Mouse (Mus musculus): ENCODE results near the gene Fgf2. TPM values are rescaled to one million over a fixed set of nuclear protein-coding genes. Genes with fewer than 3 reads are reported as not detected.

Fgf2 gene
- polyA plus RNA-seq, 1 experiment: 0.49 TPM

DNA sequence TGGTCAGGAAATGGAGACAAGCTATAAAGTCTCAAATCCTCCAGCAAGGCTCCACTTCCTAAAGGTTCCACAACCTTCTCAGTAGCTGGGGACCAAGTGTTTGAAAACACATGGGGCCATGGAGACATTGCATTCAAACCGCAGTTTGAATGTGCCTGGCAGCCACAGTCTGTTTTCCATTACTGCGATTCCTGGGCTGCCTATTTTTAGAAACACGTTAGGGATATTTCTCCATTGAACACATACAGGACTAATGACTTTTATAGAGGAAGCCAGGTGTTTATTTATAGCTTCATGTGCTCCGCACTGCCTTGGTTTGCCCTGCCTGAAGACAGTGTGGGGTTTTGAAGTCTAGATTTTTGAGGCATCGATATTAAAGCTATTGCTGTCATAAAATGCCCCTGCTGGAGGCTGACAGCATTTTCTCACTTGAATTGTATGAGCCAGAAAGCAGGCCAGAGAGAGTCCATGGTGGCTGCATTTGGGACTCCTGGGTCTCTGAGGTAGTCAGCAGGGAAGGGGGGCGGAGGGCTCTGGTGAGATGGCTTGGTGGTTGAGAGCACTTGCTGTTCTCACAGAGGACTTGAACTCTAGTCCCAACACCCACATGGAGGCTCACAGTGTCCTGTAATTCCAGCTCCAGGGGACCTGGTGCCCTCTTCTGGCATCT, 35.1 kb downstream of the Fgf2 start:
- H3K36me3 ChIP-seq (ENCODE audit: control insufficient read depth, insufficient read depth): no peaks in the 10 kb centered on the region
- H3ac ChIP-seq (ENCODE audit: control insufficient read depth, insufficient read length, low read depth): no peak overlapping the region
- H3K79me3 ChIP-seq (ENCODE audit: low read depth): no peaks in the 10 kb centered on the region
- H3K79me2 ChIP-seq (ENCODE audit: control insufficient read depth, insufficient read depth): no peaks in the 10 kb centered on the region
- TF ChIP-seq MYOG (IDR thresholded peaks at IDR 0.05; ENCODE audit: control insufficient read depth, extremely low read depth, insufficient read length): no peak
- no peak for TF ChIP-seq FOSL1 (IDR thresholded peaks at IDR 0.05; ENCODE audit: insufficient read depth, low read length, poor library complexity, severe bottlenecking)
- TF ChIP-seq MAX (IDR thresholded peaks at IDR 0.05): no peak
- no peaks in the 10 kb centered on the region for H3K27me3 ChIP-seq (ENCODE audit: control insufficient read depth, insufficient read depth, insufficient read length)
- H3K4me3 ChIP-seq (ENCODE audit: insufficient read depth, poor library complexity, severe bottlenecking): no peak overlapping the region

- no peaks in the 10 kb centered on the region for H3K36me3 ChIP-seq (ENCODE audit: control insufficient read depth, insufficient read depth)
- H3K4me3 ChIP-seq (ENCODE audit: insufficient read depth, poor library complexity, severe bottlenecking): no peak overlapping the region
- TF ChIP-seq MAX (IDR thresholded peaks at IDR 0.05): no peak
- TF ChIP-seq MYOD1 (IDR thresholded peaks at IDR 0.05; ENCODE audit: control insufficient read depth, insufficient read length, low read depth): no peak
- no peak for TF ChIP-seq FOSL1 (IDR thresholded peaks at IDR 0.05; ENCODE audit: insufficient read depth, low read length, poor library complexity, severe bottlenecking)
- TF ChIP-seq CTCF (IDR thresholded peaks at IDR 0.05; ENCODE audit: control insufficient read depth, insufficient read depth, insufficient read length): no peak
- TF ChIP-seq MYOG (IDR thresholded peaks at IDR 0.05; ENCODE audit: control insufficient read depth, extremely low read depth, insufficient read length): no peak
- no peak for TF ChIP-seq CEBPB (IDR thresholded peaks at IDR 0.05; ENCODE audit: low read depth)
- no peak for TF ChIP-seq USF1 (IDR thresholded peaks at IDR 0.05; ENCODE audit: low read depth)
- H3K79me3 ChIP-seq (ENCODE audit: low read depth): no peaks in the 10 kb centered on the region
- no peak overlapping the region for H3ac ChIP-seq (ENCODE audit: control insufficient read depth, insufficient read length, low read depth)
- H3K79me2 ChIP-seq (ENCODE audit: control insufficient read depth, insufficient read depth): no peaks in the 10 kb centered on the region
- H3K27me3 ChIP-seq (ENCODE audit: control insufficient read depth, insufficient read depth, insufficient read length): no peaks in the 10 kb centered on the region
These were observed 39.2 kb downstream of the Fgf2 start for GRCm38 (mm10) chr3:37387310-37387709.

GRCm38 (mm10) chr3:37396930-37397608, 48.9 kb downstream of the Fgf2 start:
- Histone ChIP-seq H3K27me3 (ENCODE audit: control insufficient read depth, insufficient read depth, insufficient read length) (no peaks in the 10 kb centered on the region), H3ac (ENCODE audit: control insufficient read depth, insufficient read length, low read depth) (no peak overlapping the region), H3K36me3 (ENCODE audit: control insufficient read depth, insufficient read depth) (no peaks in the 10 kb centered on the region), H3K79me2 (ENCODE audit: control insufficient read depth, insufficient read depth) (no peaks in the 10 kb centered on the region), H3K79me3 (ENCODE audit: low read depth) (no peaks in the 10 kb centered on the region), H3K4me3 (ENCODE audit: insufficient read depth, poor library complexity, severe bottlenecking) (no peak overlapping the region)
- TF ChIP-seq MYOG (IDR thresholded peaks at IDR 0.05; ENCODE audit: control insufficient read depth, extremely low read depth, insufficient read length) (no peak), CTCF (IDR thresholded peaks at IDR 0.05; ENCODE audit: control insufficient read depth, insufficient read depth, insufficient read length) (no peak), CEBPB (IDR thresholded peaks at IDR 0.05; ENCODE audit: low read depth) (no peak), USF1 (IDR thresholded peaks at IDR 0.05; ENCODE audit: low read depth) (no peak)

DNA sequence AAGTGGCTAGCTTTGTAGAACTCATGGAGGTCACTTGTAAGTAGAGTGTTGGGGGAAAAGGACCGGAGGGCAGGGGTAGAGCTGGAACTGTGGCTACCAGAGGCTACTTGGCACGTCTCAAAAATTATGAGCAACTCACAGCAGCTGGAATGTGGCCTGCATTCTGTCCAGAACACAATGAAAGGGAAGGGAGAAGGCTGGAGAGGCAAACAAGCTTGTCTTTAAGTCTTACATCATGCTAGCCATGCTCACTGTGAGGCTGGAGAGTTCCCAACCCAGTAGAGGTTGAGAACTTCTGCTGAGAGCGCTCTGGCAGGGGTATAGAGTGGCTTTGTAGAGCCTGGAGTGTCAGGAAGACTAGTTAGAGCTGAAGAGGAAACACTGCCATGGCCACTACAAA, 49.5 kb downstream of the Fgf2 start:
- TF ChIP-seq MYOD1 (IDR thresholded peaks at IDR 0.05; ENCODE audit: control insufficient read depth, insufficient read length, low read depth): no peak
- no peaks in the 10 kb centered on the region for H3K79me2 ChIP-seq (ENCODE audit: control insufficient read depth, insufficient read depth)
- H3K79me3 ChIP-seq (ENCODE audit: low read depth): no peaks in the 10 kb centered on the region
- H3K36me3 ChIP-seq (ENCODE audit: control insufficient read depth, insufficient read depth): no peaks in the 10 kb centered on the region
- no peak overlapping the region for H3ac ChIP-seq (ENCODE audit: control insufficient read depth, insufficient read length, low read depth)
- no peaks in the 10 kb centered on the region for H3K27me3 ChIP-seq (ENCODE audit: control insufficient read depth, insufficient read depth, insufficient read length)
- H3K4me3 ChIP-seq (ENCODE audit: insufficient read depth, poor library complexity, severe bottlenecking): no peak overlapping the region

GRCm38 (mm10) chr3:37398661-37399395, 50.7 kb downstream of the Fgf2 start:
- TF ChIP-seq FOSL1 (IDR thresholded peaks at IDR 0.05; ENCODE audit: insufficient read depth, low read length, poor library complexity, severe bottlenecking): no peak
- TF ChIP-seq CEBPB (IDR thresholded peaks at IDR 0.05; ENCODE audit: low read depth): no peak
- no peak for TF ChIP-seq USF1 (IDR thresholded peaks at IDR 0.05; ENCODE audit: low read depth)
- no peak for TF ChIP-seq CTCF (IDR thresholded peaks at IDR 0.05; ENCODE audit: control insufficient read depth, insufficient read depth, insufficient read length)
- no peak for TF ChIP-seq MAX (IDR thresholded peaks at IDR 0.05)
- no peak for TF ChIP-seq MYOG (IDR thresholded peaks at IDR 0.05; ENCODE audit: control insufficient read depth, extremely low read depth, insufficient read length)
- TF ChIP-seq MYOD1 (IDR thresholded peaks at IDR 0.05; ENCODE audit: control insufficient read depth, insufficient read length, low read depth): no peak
- no peaks in the 10 kb centered on the region for H3K79me3 ChIP-seq (ENCODE audit: low read depth)
- H3K79me2 ChIP-seq (ENCODE audit: control insufficient read depth, insufficient read depth): no peaks in the 10 kb centered on the region
- H3K4me3 ChIP-seq (ENCODE audit: insufficient read depth, poor library complexity, severe bottlenecking): no peak overlapping the region
- H3K36me3 ChIP-seq (ENCODE audit: control insufficient read depth, insufficient read depth): no peaks in the 10 kb centered on the region
- no peak overlapping the region for H3ac ChIP-seq (ENCODE audit: control insufficient read depth, insufficient read length, low read depth)
- H3K27me3 ChIP-seq (ENCODE audit: control insufficient read depth, insufficient read depth, insufficient read length): no peaks in the 10 kb centered on the region
